In genomic region chr3:84125704-84126289, GRCm38 (mm10) we compare ENCODE assay signal across 23 mouse cellular contexts. TPM values are rescaled to one million over a fixed set of nuclear protein-coding genes. Genes with fewer than 3 reads are reported as not detected.
DNase-seq lines count a peak whose midpoint lies in the region; ATAC-seq and TF ChIP-seq lines count a peak whose summit lies in the region.
"Had no signal": no experiment of that assay in that cellular context is flagged by ENCODE, and none has a peak within 500 bp of the region (broad histone marks: within the 10 kb centered on the region; RNA-seq: fewer than 3 reads in every experiment).

No protein-coding gene starts in this region.

- 51% methylated on average over 6 of the region's 6 CpGs for WGBS in lung, embryonic 14.5 days
- WGBS in heart, embryonic 10.5 days: 71% methylated on average over 6 of the region's 6 CpGs

- intact Hi-C loops in gastrocnemius, postnatal 14 days (cut with DNase I; ENCODE audit: low total_unique reads): loop anchor here (2.0 kb wide), 1 partner anchor 177 kb away; no protein-coding TSS in a partner anchor

- no peak overlapping the region for H3K9ac ChIP-seq in lung, embryonic 14.5 days
- H3K9ac ChIP-seq: embryonic facial prominence, embryonic 15.5 days; heart, embryonic 15.5 days; hindbrain, embryonic 12.5 days; intestine, embryonic 15.5 days; limb, embryonic 12.5 days; liver, embryonic 13.5 days; midbrain, embryonic 12.5 days had no signal

- H3K36me3 ChIP-seq in lung, embryonic 14.5 days (ENCODE audit: insufficient read depth): no peaks in the 10 kb centered on the region
- no peaks in the 10 kb centered on the region for H3K36me3 ChIP-seq in heart, embryonic 10.5 days
- H3K36me3 ChIP-seq: embryonic facial prominence, embryonic 15.5 days; forebrain, embryonic 10.5 days; heart, embryonic 15.5 days; hindbrain, embryonic 12.5 days; intestine, embryonic 15.5 days; limb, embryonic 12.5 days; liver, embryonic 13.5 days; midbrain, embryonic 12.5 days had no signal

- ATAC-seq in lung, embryonic 14.5 days (ENCODE audit: insufficient read depth): peak; percentile 21; the same call in 1 of the 2 replicates
- ATAC-seq in CD4-positive, CD25-positive, alpha-beta regulatory T cell, adult 4 months: peak; percentile 56
- ATAC-seq in hematopoietic stem cell, adult 5-6 weeks (replicated peaks in 1 of 2; ENCODE audit: insufficient read depth in 1 of 2, low FRiP score in 2 of 2, low TSS enrichment in 1 of 2, low read depth in 1 of 2, poor library complexity in 2 of 2, severe bottlenecking in 2 of 2): peak; percentile 31 to 60; a peak in 3 of 4 replicates
- ATAC-seq in neutrophil, adult 5-6 weeks (ENCODE audit: extremely low read depth, insufficient number of reproducible peaks, low FRiP score, poor library complexity, severe bottlenecking): peak; percentile 35
- ATAC-seq: intestine, embryonic 15.5 days had no signal

- no peak overlapping the region for H3K4me3 ChIP-seq in lung, embryonic 14.5 days (ENCODE audit: low read depth, low read length)
- no peak overlapping the region for H3K4me3 ChIP-seq in heart, embryonic 10.5 days
- H3K4me3 ChIP-seq: embryonic facial prominence, embryonic 15.5 days; forebrain, embryonic 10.5 days; heart, embryonic 15.5 days; hindbrain, embryonic 12.5 days; intestine, embryonic 15.5 days; left cerebral cortex, adult 2 months; limb, embryonic 12.5 days; liver, embryonic 13.5 days; midbrain, embryonic 12.5 days had no signal

- TF ChIP-seq CTCF in lung, embryonic 14.5 days (IDR thresholded peaks at IDR 0.05; ENCODE audit: low read depth): no peak

- peaks cover 16% of the 10 kb centered on the region; the same call in 1 of the 2 replicates for H3K4me1 ChIP-seq in lung, embryonic 14.5 days (ENCODE audit: insufficient read depth)
- H3K4me1 ChIP-seq in heart, embryonic 10.5 days: no peaks in the 10 kb centered on the region
- H3K4me1 ChIP-seq: heart, embryonic 15.5 days; hindbrain, embryonic 12.5 days; midbrain, embryonic 12.5 days had no signal

- H3K4me2 ChIP-seq in lung, embryonic 14.5 days: no peak overlapping the region
- H3K4me2 ChIP-seq: embryonic facial prominence, embryonic 15.5 days; heart, embryonic 15.5 days; hindbrain, embryonic 12.5 days; intestine, embryonic 15.5 days; limb, embryonic 12.5 days; liver, embryonic 13.5 days; midbrain, embryonic 12.5 days had no signal

- no peak for DNase-seq in lung, embryonic 14.5 days
- no peak for DNase-seq in lung, adult 18-20 months
- DNase-seq in heart, embryonic 10.5 days (ENCODE audit: low spot score): no peak
- DNase-seq in gastrocnemius, postnatal 14 days: no peak
- DNase-seq: adrenal gland, postnatal 14 days; cerebellum, adult 2 months; liver, embryonic 13.5 days; thymus, adult 18-20 months had no signal

- no peaks in the 10 kb centered on the region for H3K27me3 ChIP-seq in lung, embryonic 14.5 days (ENCODE audit: insufficient read depth, low read length)
- H3K27me3 ChIP-seq in heart, embryonic 10.5 days (ENCODE audit: insufficient read depth, poor library complexity, severe bottlenecking): no peaks in the 10 kb centered on the region
- H3K27me3 ChIP-seq: embryonic facial prominence, embryonic 15.5 days; heart, embryonic 15.5 days; hindbrain, embryonic 12.5 days; intestine, embryonic 15.5 days; limb, embryonic 12.5 days; liver, embryonic 13.5 days; midbrain, embryonic 12.5 days had no signal

- H3K9me3 ChIP-seq in lung, embryonic 14.5 days (ENCODE audit: low read depth, low read length): no peaks in the 10 kb centered on the region
- no peaks in the 10 kb centered on the region for H3K9me3 ChIP-seq in heart, embryonic 10.5 days
- H3K9me3 ChIP-seq: embryonic facial prominence, embryonic 15.5 days; forebrain, embryonic 10.5 days; heart, embryonic 15.5 days; hindbrain, embryonic 12.5 days; intestine, embryonic 15.5 days; limb, embryonic 12.5 days; liver, embryonic 13.5 days; midbrain, embryonic 12.5 days had no signal

- H3K27ac ChIP-seq in lung, embryonic 14.5 days (ENCODE audit: low read depth): peak overlapping the region; percentile 59; the same call in 1 of the 2 replicates
- H3K27ac ChIP-seq in heart, embryonic 10.5 days: no peak overlapping the region
- H3K27ac ChIP-seq: embryonic facial prominence, embryonic 15.5 days; forebrain, embryonic 10.5 days; heart, embryonic 15.5 days; hindbrain, embryonic 12.5 days; intestine, embryonic 15.5 days; left cerebral cortex, adult 2 months; limb, embryonic 12.5 days; liver, embryonic 13.5 days; midbrain, embryonic 12.5 days had no signal

RNA-seq across cellular contexts. Expression of gene Mnd1, which starts 29.8 kb away (rescaled TPM):
- polyA plus RNA-seq in lung, embryonic 14.5 days (2014; fragmentation: Nextera tagmentation; extraction: Ambion mirVana): 15.4 and 16.9 TPM in 2 replicates
- 1 to 10 TPM in 1 of 2 experiments, not detected in 1; 2.9 TPM for polyA plus RNA-seq in CD4-positive, CD25-positive, alpha-beta regulatory T cell, adult 4 months (2017; shearing (Covaris generic))
- total RNA-seq in hematopoietic stem cell, adult 5-6 weeks (2017): 27.2 and 27.5 TPM in 2 replicates
- 0.81 and 2.0 TPM in 2 replicates for total RNA-seq in neutrophil, adult 5-6 weeks (2017)
- 10.0 and 14.0 TPM in 2 replicates for polyA plus RNA-seq in heart, embryonic 10.5 days (2016; fragmentation: Nextera tagmentation; extraction: Ambion mirVana)
- 1 to 10 TPM; 3.8 to 5.7 TPM for total RNA-seq in gastrocnemius, postnatal 14 days (2021)
- polyA plus RNA-seq: small intestine, adult 2 months had no signal

RNA-seq across cellular contexts. Expression of gene Gm6525, which starts 48.1 kb away (rescaled TPM):
- 1.2 and 1.6 TPM in 2 replicates for polyA plus RNA-seq in lung, embryonic 14.5 days (2014; fragmentation: Nextera tagmentation; extraction: Ambion mirVana)
- 1 to 10 TPM in 1 of 2 experiments, under 1 TPM in 1; 0.35 to 1.1 TPM for polyA plus RNA-seq in CD4-positive, CD25-positive, alpha-beta regulatory T cell, adult 4 months (2017; shearing (Covaris generic))
- total RNA-seq in hematopoietic stem cell, adult 5-6 weeks (2017): not detected in 2 replicates
- total RNA-seq in neutrophil, adult 5-6 weeks (2017): not detected in 2 replicates
- 0.14 and 0.25 TPM in 2 replicates for polyA plus RNA-seq in heart, embryonic 10.5 days (2016; fragmentation: Nextera tagmentation; extraction: Ambion mirVana)
- total RNA-seq in gastrocnemius, postnatal 14 days (2021): not detected
- total RNA-seq: layer of hippocampus, adult 8-10 months; left cerebral cortex, adult 2 months had no signal
- polyA plus RNA-seq: cerebellum, adult 2 months; cortical plate, adult 2 months; gonadal fat pad, adult 2 months; liver, embryonic 13.5 days; small intestine, adult 2 months had no signal
